ENCODE assay signal across 11 mouse cellular contexts in genomic region chr17:47876776-47877714, GRCm38 (mm10). TPM values are rescaled to one million over a fixed set of nuclear protein-coding genes. Genes with fewer than 3 reads are reported as not detected.
DNase-seq lines count a peak whose midpoint lies in the region; ATAC-seq and TF ChIP-seq lines count a peak whose summit lies in the region.
"Had no signal": no experiment of that assay in that cellular context is flagged by ENCODE, and none has a peak within 500 bp of the region (broad histone marks: within the 10 kb centered on the region; RNA-seq: fewer than 3 reads in every experiment).

No protein-coding gene starts in this region.

- DNase-seq in cerebellum, adult 2 months, result peak in 1 of 2 experiments; percentile 19
- no peak for DNase-seq in cerebellum, postnatal 4 days (ENCODE audit: low spot score in 2 of 2)
- peak; percentile 35 for DNase-seq in lung, embryonic 14.5 days
- DNase-seq in lung, adult 18-20 months, result no peak
- DNase-seq in retina, embryonic 14.5 days (ENCODE audit: low spot score), result peak; percentile 83
- no peak for DNase-seq in thymus, postnatal 0 days (ENCODE audit: low spot score)
- DNase-seq: cerebellum, adult 11 months; gastrocnemius, postnatal 14 days had no signal

- no peak overlapping the region for H3K9ac ChIP-seq in lung, embryonic 14.5 days
- peak overlapping the region; percentile 76 for H3K9ac ChIP-seq in hindbrain, embryonic 16.5 days (ENCODE audit: low read depth, low read length)
- H3K9ac ChIP-seq: liver, embryonic 14.5 days had no signal

- H3K4me3 ChIP-seq in cerebellum, adult 2 months (replicated peaks; ENCODE audit: insufficient read depth, low read depth, low read length), result peak overlapping the region; percentile 40
- H3K4me3 ChIP-seq in lung, embryonic 14.5 days (ENCODE audit: low read depth, low read length), result no peak overlapping the region
- peak overlapping the region; percentile 46 for H3K4me3 ChIP-seq in hindbrain, embryonic 16.5 days (ENCODE audit: low read length)

- no peaks in the 10 kb centered on the region for H3K9me3 ChIP-seq in lung, embryonic 14.5 days (ENCODE audit: low read depth, low read length)
- no peaks in the 10 kb centered on the region for H3K9me3 ChIP-seq in hindbrain, embryonic 16.5 days (ENCODE audit: control insufficient read depth, low read length)

- no peak for TF ChIP-seq CTCF in cerebellum, adult 2 months (IDR thresholded peaks at IDR 0.05; ENCODE audit: borderline replicate concordance, insufficient read depth, low read depth, low read length)
- TF ChIP-seq CTCF in lung, embryonic 14.5 days (IDR thresholded peaks at IDR 0.05; ENCODE audit: low read depth), result no peak

- no peak overlapping the region for H3K27ac ChIP-seq in cerebellum, adult 2 months (ENCODE audit: insufficient read depth, low read length)
- H3K27ac ChIP-seq in lung, embryonic 14.5 days (ENCODE audit: low read depth), result peak overlapping the region; percentile 9; the same call in 1 of the 2 replicates
- H3K27ac ChIP-seq in hindbrain, embryonic 16.5 days (ENCODE audit: low read depth, low read length), result peak overlapping the region; percentile 83
- H3K27ac ChIP-seq: liver, embryonic 14.5 days had no signal

- H3K4me1 ChIP-seq in cerebellum, adult 2 months (ENCODE audit: control insufficient read depth, insufficient read depth, low read length), result peaks cover 7% of the 10 kb centered on the region
- H3K4me1 ChIP-seq in lung, embryonic 14.5 days (ENCODE audit: insufficient read depth), result peaks cover 22% of the 10 kb centered on the region
- peaks cover 38% of the 10 kb centered on the region for H3K4me1 ChIP-seq in hindbrain, embryonic 16.5 days (ENCODE audit: control insufficient read depth, insufficient read depth, low read depth, low read length)

- 0 out of 2 replicates have a peak, but pooled peaks have one; percentile 1 for ATAC-seq in lung, embryonic 14.5 days (ENCODE audit: insufficient read depth)
- peak; percentile 21; the same call in 1 of the 2 replicates for ATAC-seq in hindbrain, embryonic 16.5 days
- no peak for ATAC-seq in erythroid progenitor cell, adult 5-6 weeks (replicated peaks; ENCODE audit: low FRiP score, poor library complexity, severe bottlenecking)

- 56% methylated on average over 26 of the region's 26 CpGs for WGBS in cerebellum, adult 2 months
- 51% methylated on average over 26 of the region's 26 CpGs for WGBS in lung, embryonic 14.5 days
- 13% methylated on average over 26 of the region's 26 CpGs for WGBS in hindbrain, embryonic 16.5 days

- no peaks in the 10 kb centered on the region for H3K27me3 ChIP-seq in cerebellum, adult 2 months (ENCODE audit: control insufficient read depth, insufficient read depth, low read length)
- H3K27me3 ChIP-seq in lung, embryonic 14.5 days (ENCODE audit: insufficient read depth, low read length), result no peaks in the 10 kb centered on the region
- no peaks in the 10 kb centered on the region; the same call in none of the 2 replicates for H3K27me3 ChIP-seq in hindbrain, embryonic 16.5 days (replicated peaks; ENCODE audit: control insufficient read depth, insufficient read depth, low read length)

- peaks cover 88% of the 10 kb centered on the region for H3K36me3 ChIP-seq in lung, embryonic 14.5 days (ENCODE audit: insufficient read depth)
- H3K36me3 ChIP-seq in hindbrain, embryonic 16.5 days (ENCODE audit: control insufficient read depth, insufficient read depth, low read length), result 0 out of 2 replicates have a peak, but pooled peaks cover 6% of the 10 kb centered on the region

- H3K4me2 ChIP-seq in lung, embryonic 14.5 days, result no peak overlapping the region
- peak overlapping the region; percentile 66 for H3K4me2 ChIP-seq in hindbrain, embryonic 16.5 days (ENCODE audit: low read length)

- no peak for TF ChIP-seq POLR2A in cerebellum, adult 2 months (IDR thresholded peaks at IDR 0.05; ENCODE audit: borderline replicate concordance, insufficient read depth, low read length)

RNA-seq across cellular contexts. Expression of gene Mdfi, which starts 42.6 kb away (rescaled TPM):
- 24.1 and 32.5 TPM in 2 replicates for polyA plus RNA-seq in cerebellum, adult 2 months (2012; rRNA removed)
- 38.8 and 43.6 TPM in 2 replicates for polyA plus RNA-seq in lung, embryonic 14.5 days (2014; fragmentation: Nextera tagmentation; extraction: Ambion mirVana)
- 2.7 and 3.9 TPM in 2 replicates for polyA plus RNA-seq in hindbrain, embryonic 16.5 days (2015; fragmentation: Nextera tagmentation; extraction: Ambion mirVana)
- total RNA-seq in erythroid progenitor cell, adult 5-6 weeks (2015; ENCODE audit: low replicate concordance), result not detected in 2 replicates
- total RNA-seq in erythroid progenitor cell, adult 5-6 weeks (2017; ENCODE audit: low replicate concordance), result not detected in 2 replicates
- 3.5 and 3.7 TPM in 2 replicates for polyA plus RNA-seq in thymus, postnatal 0 days (2015; fragmentation: Nextera tagmentation; extraction: Ambion mirVana)

RNA-seq across cellular contexts. Expression of gene Foxp4, which starts 47.4 kb away (rescaled TPM):
- polyA plus RNA-seq in cerebellum, adult 2 months (2012; rRNA removed), result 52.4 and 55.4 TPM in 2 replicates
- polyA plus RNA-seq in lung, embryonic 14.5 days (2014; fragmentation: Nextera tagmentation; extraction: Ambion mirVana), result 37.2 and 42.2 TPM in 2 replicates
- 27.4 and 31.8 TPM in 2 replicates for polyA plus RNA-seq in hindbrain, embryonic 16.5 days (2015; fragmentation: Nextera tagmentation; extraction: Ambion mirVana)
- 4.0 and 5.4 TPM in 2 replicates for total RNA-seq in erythroid progenitor cell, adult 5-6 weeks (2015; ENCODE audit: low replicate concordance)
- 0.30 and 1.0 TPM in 2 replicates for total RNA-seq in erythroid progenitor cell, adult 5-6 weeks (2017; ENCODE audit: low replicate concordance)
- polyA plus RNA-seq in thymus, postnatal 0 days (2015; fragmentation: Nextera tagmentation; extraction: Ambion mirVana), result 18.0 TPM in 2 replicates

Comparison
In these comparisons a context has a peak if more than half of its experiments do, and no peak if none do; other contexts are left out.
1. DNase-seq: peak in lung, embryonic 14.5 days (single experiment) and retina, embryonic 14.5 days (single experiment); none in cerebellum, postnatal 4 days (0 of 2), lung, adult 18-20 months (0 of 2) and thymus, postnatal 0 days (single experiment).